Mouse (Mus musculus): Measurements from ENCODE around the gene Cxcl2. TPM values are rescaled to one million over a fixed set of nuclear protein-coding genes. Genes with fewer than 3 reads are reported as not detected.

The Cxcl2 gene
- polyA plus RNA-seq (2015; fragmentation: Nextera tagmentation; extraction: Ambion mirVana): not detected in 2 replicates

DNA sequence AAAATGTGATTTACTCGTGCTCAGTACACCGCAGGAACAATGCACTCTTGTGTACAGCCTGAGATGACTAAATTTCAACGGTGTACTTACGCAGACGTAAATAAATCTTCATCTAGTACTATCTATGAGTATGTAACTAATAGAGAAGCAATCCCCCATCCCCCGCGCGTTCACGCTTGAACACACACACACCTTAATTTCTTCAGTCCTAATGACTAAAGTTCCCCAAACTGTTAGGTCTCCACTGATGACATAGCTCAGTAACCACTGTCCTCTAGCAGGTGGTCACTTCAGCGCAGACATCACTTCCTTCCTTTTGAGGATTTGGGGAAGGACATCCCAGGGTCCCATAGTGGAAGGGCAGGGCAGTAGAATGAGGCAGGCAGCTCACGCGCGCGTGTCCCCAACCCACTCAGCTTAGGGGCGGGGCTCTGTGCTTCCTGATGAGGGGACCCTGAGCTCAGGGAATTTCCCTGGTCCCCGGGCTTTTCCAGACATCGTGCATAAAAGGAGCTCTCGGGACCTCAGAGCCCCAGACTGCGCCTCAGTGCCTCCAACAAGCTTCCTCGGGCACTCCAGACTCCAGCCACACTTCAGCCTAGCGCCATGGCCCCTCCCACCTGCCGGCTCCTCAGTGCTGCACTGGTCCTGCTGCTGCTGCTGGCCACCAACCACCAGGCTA is at the start of gene Cxcl2:
Gene Cxcl2, plus strand, starts transcription at position 533 of the 682 bp plus-strand sequence.
- Histone ChIP-seq H3K4me1 (replicated peaks) (peaks cover 14% of the 10 kb centered on the region), H3K9me3 (no peaks in the 10 kb centered on the region), H3K9ac (peak within 1 kb of the TSS; percentile 27; the same call in 1 of the 2 replicates), H3K27me3 (0 out of 2 replicates have a peak, but pooled peaks cover 3% of the 10 kb centered on the region), H3K4me2 (peak within 1 kb of the TSS; percentile 86), H3K4me3 (peak within 1 kb of the TSS; percentile 37), H3K27ac (replicated peaks) (no peak within 1 kb of the TSS), H3K36me3 (no peaks in the 10 kb centered on the region)
- 6% methylated on average over 22 of the region's 22 CpGs for WGBS
- peak; percentile 68; the same call in 1 of the 2 replicates for ATAC-seq (ENCODE audit: low FRiP score, low read depth)

DNA sequence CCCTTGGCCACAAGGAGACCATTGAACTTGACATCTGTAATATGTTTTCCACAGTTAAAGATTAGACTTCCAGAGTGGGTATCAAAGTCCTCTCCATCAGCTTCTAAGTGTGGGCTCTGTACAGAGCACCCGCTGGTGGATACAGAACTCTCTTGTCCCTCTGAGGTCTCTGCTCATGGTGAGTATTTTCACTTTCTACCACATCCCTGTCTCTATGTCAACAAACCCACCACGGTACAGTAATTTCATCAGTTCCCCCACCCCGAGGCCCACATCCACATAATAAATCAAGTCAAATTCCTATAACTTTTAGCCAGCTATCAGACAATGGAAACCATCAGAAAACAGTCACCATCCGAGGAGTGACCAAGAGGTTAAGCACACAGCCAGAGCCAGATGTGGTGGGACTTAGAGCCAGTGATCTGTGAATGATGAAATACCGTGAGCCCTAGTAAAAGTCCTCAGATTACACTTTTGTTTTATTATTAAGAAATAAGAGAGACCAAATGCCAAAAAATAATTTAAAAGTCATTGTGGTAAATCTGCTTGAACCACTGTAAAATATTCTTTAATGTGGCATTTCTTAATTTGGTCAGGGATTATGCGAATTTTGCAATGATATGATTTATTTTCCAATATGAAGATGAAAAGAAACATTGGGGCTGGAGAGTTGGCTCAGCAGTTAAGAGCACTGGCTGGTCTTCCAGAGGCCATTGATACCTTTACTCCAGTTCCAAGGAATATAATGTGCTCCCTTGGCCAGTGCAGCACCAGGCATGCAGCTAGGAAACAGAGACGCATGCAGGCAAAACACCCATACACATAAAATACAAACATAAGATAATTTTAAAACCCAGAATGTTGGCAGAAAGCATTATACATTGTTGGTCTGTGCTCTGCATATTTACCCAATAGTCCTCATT is 48.1 kb upstream of the Cxcl2 start:
- Histone ChIP-seq H3K4me1 (replicated peaks) (no peaks in the 10 kb centered on the region), H3K27ac (replicated peaks) (no peak overlapping the region), H3K36me3 (no peaks in the 10 kb centered on the region), H3K9me3 (no peaks in the 10 kb centered on the region), H3K4me2 (no peak overlapping the region), H3K4me3 (no peak overlapping the region), H3K27me3 (no peaks in the 10 kb centered on the region), H3K9ac (no peak overlapping the region)
- WGBS: 84% methylated on average over 7 of the region's 7 CpGs
- no peak for ATAC-seq (ENCODE audit: low FRiP score, low read depth)

DNA sequence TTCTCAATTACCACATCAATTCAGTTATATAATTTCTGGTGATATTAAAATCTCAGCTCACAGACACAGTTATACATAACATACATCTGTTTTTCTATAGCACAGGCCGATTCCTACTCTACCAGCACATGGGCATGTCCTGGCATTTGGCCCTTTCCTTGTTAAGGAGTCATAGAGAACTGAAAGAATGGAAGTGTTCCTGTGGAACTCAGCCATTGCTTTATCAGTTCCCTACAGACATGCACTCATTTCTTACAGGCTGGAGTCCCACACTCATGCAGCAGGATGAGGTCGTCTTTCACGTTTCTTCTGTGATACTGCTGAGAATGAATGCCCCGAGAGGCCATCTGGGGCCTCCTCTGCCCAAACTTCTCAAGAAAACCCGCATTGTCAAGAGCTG is 46.2 kb upstream of the Cxcl2 start:
- Histone ChIP-seq H3K4me3 (no peak overlapping the region), H3K9ac (no peak overlapping the region), H3K27ac (replicated peaks) (no peak overlapping the region), H3K9me3 (no peaks in the 10 kb centered on the region), H3K27me3 (no peaks in the 10 kb centered on the region), H3K36me3 (no peaks in the 10 kb centered on the region), H3K4me2 (no peak overlapping the region), H3K4me1 (replicated peaks) (no peaks in the 10 kb centered on the region)
- 84% methylated on average over 5 of the region's 5 CpGs for WGBS
- no peak for ATAC-seq (ENCODE audit: low FRiP score, low read depth)

DNA sequence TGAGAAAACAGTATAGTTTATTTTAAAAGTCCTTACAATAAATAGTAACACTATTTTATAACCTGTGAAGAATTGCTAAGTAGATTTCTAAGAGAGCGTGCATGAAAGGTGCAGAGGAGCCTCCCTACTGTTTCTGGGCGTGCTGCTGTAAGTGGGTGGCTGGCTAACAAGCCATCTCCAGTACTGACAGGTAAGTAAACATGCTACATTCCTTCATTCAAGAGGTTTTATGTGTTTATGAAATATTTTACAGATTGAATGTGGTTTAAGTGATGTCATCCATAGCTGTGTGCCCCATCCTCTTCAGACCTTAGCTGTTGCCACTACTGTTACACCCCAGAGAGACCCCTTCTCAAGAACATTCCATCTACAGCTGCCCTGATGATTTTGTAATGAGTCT is 45.2 kb upstream of the Cxcl2 start:
- ATAC-seq (ENCODE audit: low FRiP score, low read depth): no peak
- Histone ChIP-seq H3K27me3 (no peaks in the 10 kb centered on the region), H3K4me1 (replicated peaks) (no peaks in the 10 kb centered on the region), H3K4me2 (no peak overlapping the region), H3K9me3 (no peaks in the 10 kb centered on the region), H3K9ac (no peak overlapping the region), H3K36me3 (no peaks in the 10 kb centered on the region), H3K4me3 (no peak overlapping the region), H3K27ac (replicated peaks) (no peak overlapping the region)
- WGBS: 89% methylated on average over 2 of the region's 2 CpGs

DNA sequence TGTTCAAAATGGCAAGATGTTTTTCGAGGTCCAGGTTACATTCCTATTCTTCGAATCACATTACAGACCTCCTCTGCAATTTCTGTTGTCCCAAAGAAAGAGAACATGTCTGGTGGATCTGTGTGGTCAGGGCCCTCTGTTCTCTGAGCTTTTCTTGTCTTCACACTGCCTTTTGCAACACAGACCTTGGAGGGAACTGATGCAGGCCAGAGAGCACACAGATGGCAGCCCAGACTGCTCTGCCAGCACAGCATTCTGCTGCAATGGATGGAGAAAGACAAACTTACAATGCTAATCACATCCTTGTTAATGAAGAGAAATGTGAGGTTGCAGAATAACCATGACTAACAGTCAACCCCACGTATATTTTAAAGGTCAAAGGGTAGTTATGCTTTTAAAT is 44.6 kb upstream of the Cxcl2 start:
- Histone ChIP-seq H3K4me3 (no peak overlapping the region), H3K4me2 (no peak overlapping the region), H3K27ac (replicated peaks) (no peak overlapping the region), H3K36me3 (no peaks in the 10 kb centered on the region), H3K9ac (no peak overlapping the region), H3K9me3 (no peaks in the 10 kb centered on the region), H3K4me1 (replicated peaks) (no peaks in the 10 kb centered on the region), H3K27me3 (no peaks in the 10 kb centered on the region)
- WGBS: 80% methylated on average over 3 of the region's 3 CpGs
- no peak for ATAC-seq (ENCODE audit: low FRiP score, low read depth)

DNA sequence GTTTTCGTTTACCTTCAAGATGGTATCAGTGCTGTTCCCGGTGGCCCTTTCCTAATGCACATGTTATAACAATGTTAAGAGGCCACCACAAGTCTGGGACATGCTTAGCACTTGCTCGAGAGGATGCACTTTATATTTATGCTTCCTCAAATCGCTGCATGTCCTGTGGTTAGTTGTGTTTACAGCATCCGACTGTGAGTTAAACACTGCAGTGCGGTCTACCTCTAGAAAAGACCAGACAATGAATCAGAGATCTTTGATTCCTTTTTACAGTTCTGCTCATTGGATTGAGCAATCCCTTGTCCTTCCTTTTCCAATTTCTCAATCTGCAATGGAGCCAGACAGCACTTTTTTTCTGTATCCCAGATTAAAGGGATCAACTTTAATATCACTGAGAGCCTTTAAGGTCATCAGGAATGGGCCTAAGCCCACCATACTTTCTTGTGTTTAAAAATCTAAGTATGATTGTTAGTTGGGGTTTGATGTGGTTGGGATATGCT is 41.7 kb upstream of the Cxcl2 start:
- Histone ChIP-seq H3K9me3 (no peaks in the 10 kb centered on the region), H3K4me2 (no peak overlapping the region), H3K36me3 (no peaks in the 10 kb centered on the region), H3K4me1 (replicated peaks) (no peaks in the 10 kb centered on the region), H3K9ac (no peak overlapping the region), H3K4me3 (no peak overlapping the region), H3K27ac (replicated peaks) (no peak overlapping the region), H3K27me3 (no peaks in the 10 kb centered on the region)
- ATAC-seq (ENCODE audit: low FRiP score, low read depth): no peak
- 85% methylated on average over 6 of the region's 6 CpGs for WGBS

DNA sequence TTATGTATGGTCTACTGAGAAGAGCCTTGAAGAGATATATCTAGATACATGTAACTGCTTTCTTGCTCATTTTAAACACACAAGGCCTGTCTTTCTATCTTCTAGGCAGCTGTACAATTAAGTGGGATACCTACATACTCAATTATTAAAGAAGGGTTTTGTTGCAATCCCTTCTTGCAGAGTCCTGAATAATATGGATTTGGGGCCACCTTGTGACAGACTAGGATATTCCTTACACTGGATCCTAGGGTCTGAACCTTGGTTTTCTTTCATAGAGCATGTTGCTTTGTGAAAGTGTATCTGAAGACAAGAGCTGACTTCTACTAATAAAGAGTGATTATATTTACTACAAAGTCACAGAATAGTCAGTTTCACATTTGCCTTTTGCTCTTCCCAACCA is 36.9 kb upstream of the Cxcl2 start:
- Histone ChIP-seq H3K27me3 (no peaks in the 10 kb centered on the region), H3K4me1 (replicated peaks) (no peaks in the 10 kb centered on the region), H3K9me3 (no peaks in the 10 kb centered on the region), H3K27ac (replicated peaks) (no peak overlapping the region), H3K36me3 (no peaks in the 10 kb centered on the region), H3K4me3 (no peak overlapping the region), H3K9ac (no peak overlapping the region), H3K4me2 (no peak overlapping the region)
- no peak for ATAC-seq (ENCODE audit: low FRiP score, low read depth)

DNA sequence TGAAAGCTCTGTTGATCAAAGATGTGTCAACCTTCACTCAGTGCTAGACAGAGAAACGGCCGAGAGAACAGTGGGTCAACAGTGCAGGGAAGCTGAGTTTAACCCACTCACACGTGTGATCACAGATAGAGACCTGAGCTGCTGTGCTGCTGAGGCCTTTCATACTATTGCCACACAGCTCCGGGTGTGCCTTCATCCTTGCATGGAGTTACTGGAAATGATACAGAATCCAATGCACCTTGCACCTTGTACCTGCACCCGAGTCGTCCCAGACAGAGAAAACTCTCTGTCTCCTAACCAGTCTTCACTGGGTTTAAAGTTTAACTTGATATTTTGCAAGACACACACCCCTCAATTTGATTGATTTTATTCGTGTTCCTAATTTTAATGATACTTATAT is 31.3 kb upstream of the Cxcl2 start:
- WGBS: 84% methylated on average over 7 of the region's 7 CpGs
- no peak for ATAC-seq (ENCODE audit: low FRiP score, low read depth)

DNA sequence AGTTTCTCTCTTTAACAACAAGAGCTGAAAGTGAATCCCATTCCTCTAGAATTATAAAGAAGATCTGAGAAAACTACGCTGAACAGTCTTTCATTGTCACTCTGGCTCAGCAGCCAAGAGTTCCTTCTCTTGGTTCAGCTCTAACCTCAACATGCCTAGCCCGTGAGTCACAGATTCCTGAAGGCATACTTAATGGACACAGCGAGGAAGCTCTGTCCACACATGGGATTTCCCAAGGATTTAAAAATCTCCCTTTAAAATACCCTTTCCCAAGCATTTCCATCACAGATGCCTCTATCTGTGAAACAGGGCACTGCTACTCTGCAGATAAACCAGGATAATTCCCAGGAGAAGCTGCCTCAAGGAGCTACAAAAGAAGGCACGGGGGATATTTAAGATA is 27.6 kb upstream of the Cxcl2 start:
- ATAC-seq (ENCODE audit: low FRiP score, low read depth): no peak

More for the DNA sequence above, 31.3 kb upstream of the Cxcl2 start:
- Histone ChIP-seq H3K4me3 (no peak overlapping the region), H3K9me3 (no peaks in the 10 kb centered on the region), H3K4me1 (replicated peaks) (no peaks in the 10 kb centered on the region), H3K9ac (no peak overlapping the region), H3K27ac (replicated peaks) (no peak overlapping the region), H3K27me3 (no peaks in the 10 kb centered on the region), H3K36me3 (no peaks in the 10 kb centered on the region), H3K4me2 (no peak overlapping the region)

DNA sequence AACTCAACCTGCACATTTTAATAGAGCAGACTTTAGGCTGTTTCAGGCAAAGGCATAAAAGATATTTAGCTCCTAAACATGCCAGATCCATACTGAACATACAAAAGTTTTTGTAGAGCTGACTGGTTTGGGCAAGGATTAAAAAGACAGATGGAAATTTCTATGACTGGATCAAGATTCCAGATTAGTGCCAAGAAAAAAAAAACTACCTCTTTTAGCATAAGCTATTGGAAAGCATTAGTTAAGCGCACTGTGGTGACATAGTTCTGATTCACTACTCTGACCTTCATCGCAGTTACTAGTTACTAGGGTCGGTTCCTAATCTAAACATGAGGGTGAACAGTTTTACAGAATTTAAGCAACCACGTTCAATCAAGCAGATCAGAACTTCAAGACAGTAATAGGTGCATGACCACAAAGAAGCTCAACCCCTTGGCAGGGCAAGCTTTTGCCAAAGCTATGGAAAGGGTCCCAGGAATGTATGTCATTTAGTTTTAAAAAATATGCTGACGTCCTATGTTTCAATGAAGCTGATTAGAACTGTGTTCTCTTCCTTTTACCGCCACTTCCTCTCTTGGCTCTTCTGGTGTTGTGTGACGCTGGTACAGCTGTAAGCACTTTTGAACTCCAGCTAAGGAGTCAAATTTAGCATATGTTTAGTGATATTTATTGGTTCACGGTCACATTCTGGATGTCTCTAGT is 27.0 kb upstream of the Cxcl2 start:
- ATAC-seq (ENCODE audit: low FRiP score, low read depth): no peak
- H3K9me3 ChIP-seq: no peaks in the 10 kb centered on the region
- H3K27ac ChIP-seq (replicated peaks): no peak overlapping the region
- 80% methylated on average over 8 of the region's 8 CpGs for whole genome bisulfite sequencing
- no peaks in the 10 kb centered on the region for H3K27me3 ChIP-seq
- H3K4me3 ChIP-seq: no peak overlapping the region
- H3K36me3 ChIP-seq: no peaks in the 10 kb centered on the region
- no peak overlapping the region for H3K9ac ChIP-seq
- no peaks in the 10 kb centered on the region for H3K4me1 ChIP-seq (replicated peaks)
- no peak overlapping the region for H3K4me2 ChIP-seq

More for the DNA sequence above, 27.6 kb upstream of the Cxcl2 start:
- Histone ChIP-seq H3K27me3 (no peaks in the 10 kb centered on the region), H3K9me3 (no peaks in the 10 kb centered on the region), H3K4me2 (no peak overlapping the region), H3K4me1 (replicated peaks) (no peaks in the 10 kb centered on the region), H3K4me3 (no peak overlapping the region), H3K36me3 (no peaks in the 10 kb centered on the region), H3K27ac (replicated peaks) (no peak overlapping the region), H3K9ac (no peak overlapping the region)
- 84% methylated on average over 4 of the region's 4 CpGs for WGBS

DNA sequence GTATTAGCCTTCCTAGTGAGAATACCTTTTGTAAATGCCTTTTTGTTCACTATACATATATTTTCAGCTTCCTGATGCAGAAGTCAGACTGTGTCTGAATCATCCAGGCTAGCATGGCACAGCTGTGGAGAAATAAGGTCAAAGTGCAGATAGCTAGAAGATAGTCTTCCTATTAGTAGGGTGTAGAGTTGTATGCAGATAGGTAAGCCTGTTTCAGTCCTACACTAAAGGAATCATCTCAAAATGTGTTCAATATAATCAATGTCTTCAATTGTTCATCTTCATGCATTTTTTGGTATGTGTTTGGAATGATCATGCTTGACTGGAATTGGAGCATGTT is 26.5 kb upstream of the Cxcl2 start:
- H3K9me3 ChIP-seq: no peaks in the 10 kb centered on the region
- H3K4me2 ChIP-seq: no peak overlapping the region
- no peaks in the 10 kb centered on the region for H3K27me3 ChIP-seq
- no peak overlapping the region for H3K9ac ChIP-seq
- ATAC-seq (ENCODE audit: low FRiP score, low read depth): no peak
- no peak overlapping the region for H3K27ac ChIP-seq (replicated peaks)
- no peaks in the 10 kb centered on the region for H3K4me1 ChIP-seq (replicated peaks)
- no peaks in the 10 kb centered on the region for H3K36me3 ChIP-seq
- H3K4me3 ChIP-seq: no peak overlapping the region

Measured in hindbrain, embryonic 15.5 days (tissue).